Mouse (Mus musculus): ENCODE measurements around the gene Tmem163.

DNA sequence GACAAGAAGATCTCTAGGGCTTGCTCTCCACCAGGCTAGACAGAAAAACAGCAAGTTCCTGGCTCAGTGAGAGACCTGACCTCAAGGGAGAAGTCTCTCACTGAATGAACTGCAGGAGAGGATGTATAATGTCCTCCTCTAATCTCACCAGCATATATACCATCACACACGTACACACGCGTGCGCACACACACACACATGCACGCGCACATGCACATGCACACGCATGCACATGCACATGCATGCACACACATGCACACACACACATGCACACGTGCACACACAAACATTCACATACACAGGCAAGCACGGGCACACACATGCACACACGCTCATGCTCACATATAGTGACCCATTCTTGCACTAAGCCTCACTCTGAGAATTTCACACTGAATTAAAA is 164.5 kb downstream of the Tmem163 start:
- TF ChIP-seq CTCF (conservative IDR thresholded peaks at IDR 0.05; ENCODE audit: low read length): no peak
- no peak for TF ChIP-seq NANOG (IDR thresholded peaks at IDR 0.05; ENCODE audit: borderline replicate concordance, low read length)
